ENCODE assay signal across 16 mouse cellular contexts in genomic region chr12:83087555-83087954, GRCm38 (mm10).
DNase-seq lines count a peak whose midpoint lies in the region; ATAC-seq and TF ChIP-seq lines count a peak whose summit lies in the region.
"Had no signal": no experiment of that assay in that cellular context is flagged by ENCODE, and none has a peak within 500 bp of the region (broad histone marks: within the 10 kb centered on the region; RNA-seq: fewer than 3 reads in every experiment).

No protein-coding gene starts in this region.

- TF ChIP-seq CTCF in gastrocnemius, adult 2 months (IDR thresholded peaks at IDR 0.05): no peak
- TF ChIP-seq CTCF in stomach, postnatal 0 days (IDR thresholded peaks at IDR 0.05; ENCODE audit: low read depth): no peak

- H3K4me1 ChIP-seq in kidney, embryonic 14.5 days (ENCODE audit: control insufficient read depth, insufficient read depth, low read length): peaks cover 8% of the 10 kb centered on the region
- no peaks in the 10 kb centered on the region for H3K4me1 ChIP-seq in stomach, postnatal 0 days (replicated peaks; ENCODE audit: control insufficient read depth, insufficient read depth)
- H3K4me1 ChIP-seq: embryonic facial prominence, embryonic 13.5 days; limb, embryonic 15.5 days; midbrain, embryonic 12.5 days had no signal

- H3K27ac ChIP-seq in gastrocnemius, adult 2 months: peak overlapping the region; percentile 5; the same call in 1 of the 2 replicates
- peak overlapping the region; percentile 47 for H3K27ac ChIP-seq in kidney, embryonic 14.5 days (ENCODE audit: low read depth, low read length)
- 0 out of 2 replicates have a peak overlapping the region, but pooled peaks have one; percentile 24 for H3K27ac ChIP-seq in stomach, postnatal 0 days (replicated peaks)
- H3K27ac ChIP-seq: embryonic facial prominence, embryonic 13.5 days; hindbrain, postnatal 0 days; limb, embryonic 15.5 days; midbrain, embryonic 12.5 days had no signal

- no peak overlapping the region for H3K9ac ChIP-seq in kidney, embryonic 14.5 days (ENCODE audit: low read depth, low read length)
- no peak overlapping the region for H3K9ac ChIP-seq in stomach, postnatal 0 days (ENCODE audit: low read length)
- H3K9ac ChIP-seq: embryonic facial prominence, embryonic 13.5 days; limb, embryonic 15.5 days; midbrain, embryonic 12.5 days had no signal

- ATAC-seq in kidney, embryonic 14.5 days (ENCODE audit: low FRiP score, low TSS enrichment): no peak
- peak; percentile 74 for ATAC-seq in stomach, postnatal 0 days (ENCODE audit: low FRiP score, low TSS enrichment)
- ATAC-seq: forebrain, embryonic 14.5 days; hindbrain, postnatal 0 days had no signal

- TF ChIP-seq EP300 in stomach, postnatal 0 days (optimal IDR thresholded peaks at IDR 0.05): no peak

- no peak overlapping the region for H3K4me3 ChIP-seq in gastrocnemius, adult 2 months
- H3K4me3 ChIP-seq in kidney, embryonic 14.5 days (ENCODE audit: low read length): no peak overlapping the region
- H3K4me3 ChIP-seq in stomach, postnatal 0 days (ENCODE audit: low read depth, low read length): no peak overlapping the region
- H3K4me3 ChIP-seq: embryonic facial prominence, embryonic 13.5 days; limb, embryonic 15.5 days; midbrain, embryonic 12.5 days had no signal

- H3K9me3 ChIP-seq in kidney, embryonic 14.5 days (ENCODE audit: control insufficient read depth, low read length): no peaks in the 10 kb centered on the region
- no peaks in the 10 kb centered on the region for H3K9me3 ChIP-seq in stomach, postnatal 0 days (ENCODE audit: control insufficient read depth, low read length)
- H3K9me3 ChIP-seq: embryonic facial prominence, embryonic 13.5 days; limb, embryonic 15.5 days; midbrain, embryonic 12.5 days had no signal

- H3K4me2 ChIP-seq in kidney, embryonic 14.5 days (replicated peaks; ENCODE audit: low read depth, low read length): no peak overlapping the region
- no peak overlapping the region for H3K4me2 ChIP-seq in stomach, postnatal 0 days (replicated peaks; ENCODE audit: low read depth)
- H3K4me2 ChIP-seq: embryonic facial prominence, embryonic 13.5 days; limb, embryonic 15.5 days; midbrain, embryonic 12.5 days had no signal

- no peaks in the 10 kb centered on the region for H3K27me3 ChIP-seq in kidney, embryonic 14.5 days (ENCODE audit: control insufficient read depth, insufficient read depth, low read length)
- no peaks in the 10 kb centered on the region for H3K27me3 ChIP-seq in stomach, postnatal 0 days (ENCODE audit: control insufficient read depth, insufficient read depth, low read length)
- H3K27me3 ChIP-seq: embryonic facial prominence, embryonic 13.5 days; limb, embryonic 15.5 days; midbrain, embryonic 12.5 days had no signal

- intact Hi-C loops in gastrocnemius, adult 2 months (cut with DNase I): no loop called here

- 56% methylated on average over 7 of the region's 7 CpGs for WGBS in kidney, embryonic 14.5 days
- WGBS in stomach, postnatal 0 days: 35% methylated on average over 7 of the region's 7 CpGs

- no peaks in the 10 kb centered on the region for H3K36me3 ChIP-seq in kidney, embryonic 14.5 days (ENCODE audit: control insufficient read depth, insufficient read depth, low read length)
- H3K36me3 ChIP-seq in stomach, postnatal 0 days (ENCODE audit: control insufficient read depth, insufficient read depth, low read length): no peaks in the 10 kb centered on the region
- H3K36me3 ChIP-seq: embryonic facial prominence, embryonic 13.5 days; limb, embryonic 15.5 days; midbrain, embryonic 12.5 days had no signal

- no peak for DNase-seq in gastrocnemius, adult 2 months
- DNase-seq in gastrocnemius, adult 8-10 months (ENCODE audit: low spot score in 2 of 2): no peak
- DNase-seq in retina, postnatal 1 day: peak; percentile 50
- no peak for DNase-seq in retina, embryonic 14.5 days (ENCODE audit: low spot score)
- DNase-seq in stomach, postnatal 0 days (ENCODE audit: low spot score): peak; percentile 30
- DNase-seq in adrenal gland, adult (ENCODE audit: inconsistent age in 2 of 2, low spot score in 1 of 2): no peak
- DNase-seq in layer of hippocampus, adult 9-10 months (ENCODE audit: low spot score): no peak
- DNase-seq: cerebellum, adult 8-10 months; gastrocnemius, postnatal 36 days; thymus, postnatal 36 days had no signal

Comparison
In these comparisons a context has a peak if more than half of its experiments do, and no peak if none do; other contexts are left out.
1. DNase-seq: peak in retina, postnatal 1 day (single experiment) and stomach, postnatal 0 days (single experiment); none in gastrocnemius, adult 2 months (single experiment), gastrocnemius, adult 8-10 months (0 of 2), retina, embryonic 14.5 days (single experiment), adrenal gland, adult (0 of 2) and layer of hippocampus, adult 9-10 months (single experiment).
2. Peak in every context shown above with its lines, with median percentiles within 50 percentile points of each other: H3K27ac ChIP-seq.